Mouse (Mus musculus): ENCODE data around the gene Fbxo34. TPM values are rescaled to one million over a fixed set of nuclear protein-coding genes. Genes with fewer than 3 reads are reported as not detected.
"Not testable (repeated sequence)": the region's sequence is repeated elsewhere in the genome, so short reads cannot be mapped to it uniquely, and the experiment has no call there.

Fbxo34 gene
- polyA plus RNA-seq, 1 experiment from 2014 or later = 20.3 TPM

DNA sequence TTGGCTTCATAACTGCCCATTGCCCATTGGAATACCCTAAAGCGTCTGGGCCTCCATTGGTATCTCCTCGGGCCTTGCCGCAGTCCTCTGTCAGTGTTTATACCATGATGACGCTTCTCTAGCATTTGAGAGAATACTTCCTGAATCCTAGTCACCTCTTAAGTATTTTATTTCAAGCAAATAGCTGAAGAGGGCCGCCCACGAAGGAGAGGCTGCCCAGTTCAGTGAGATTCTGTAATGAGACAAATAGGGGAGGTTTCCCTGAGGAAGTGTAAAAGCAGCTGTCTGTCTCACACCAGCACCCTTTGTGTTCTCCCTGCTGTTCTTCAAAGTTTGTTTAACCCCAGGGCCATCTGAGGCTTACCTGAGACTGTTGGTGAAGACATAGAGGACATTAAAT, 66.5 kb downstream of the Fbxo34 start:
- DNase-seq (ENCODE audit: low spot score) = no peak

DNA sequence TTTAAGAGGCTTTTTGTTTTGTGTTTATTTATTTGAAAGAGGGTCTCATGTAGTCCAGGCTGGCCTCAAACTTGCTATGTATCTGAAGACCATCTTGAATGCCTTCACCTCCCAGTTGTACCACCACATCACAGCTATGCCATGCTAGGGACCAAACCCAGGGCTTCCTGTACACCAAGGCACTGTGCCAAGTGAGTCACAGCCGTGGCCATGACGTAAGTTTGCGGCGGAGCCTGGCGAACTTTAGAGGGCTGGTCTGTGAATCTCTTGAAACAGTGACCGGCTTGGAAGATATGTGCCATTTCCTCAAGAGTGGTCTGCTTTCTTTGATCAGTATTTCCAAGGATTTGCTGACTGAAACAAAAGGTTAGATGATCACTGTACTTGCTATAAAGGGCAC, 68.4 kb downstream of the Fbxo34 start:
- no peak for DNase-seq (ENCODE audit: low spot score)

DNA sequence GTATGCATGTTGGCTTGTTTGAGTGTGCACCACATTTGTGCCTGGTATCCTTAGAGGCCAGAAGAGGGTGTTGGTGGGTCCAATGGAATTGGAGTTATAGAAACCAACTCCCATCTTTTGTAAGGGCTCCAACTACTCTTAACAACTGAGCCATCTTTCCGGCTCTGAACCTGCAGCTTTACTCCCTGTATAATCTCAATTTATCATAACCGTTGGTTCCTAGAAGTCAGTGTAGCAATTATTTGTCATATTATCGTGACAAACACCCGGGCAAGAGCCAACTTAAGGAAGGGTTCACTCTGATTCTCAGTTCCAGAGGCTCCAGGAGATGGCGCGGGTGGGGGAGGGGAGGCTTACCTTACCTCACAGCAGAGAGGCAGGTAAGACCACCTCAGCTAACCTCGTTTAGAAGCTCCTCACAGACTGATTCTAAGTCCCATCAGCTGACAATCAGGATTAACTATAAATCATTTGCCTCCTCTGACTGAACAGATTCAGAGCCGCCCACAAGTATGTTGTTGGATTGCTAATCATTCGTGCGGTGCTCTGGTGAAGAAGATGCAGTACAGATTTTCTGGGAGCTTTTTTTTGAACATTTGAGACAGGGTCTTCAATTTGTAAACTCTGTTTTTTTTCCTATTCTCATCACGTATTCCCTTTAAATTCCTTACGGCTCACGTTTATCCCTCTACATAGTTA, 70.7 kb downstream of the Fbxo34 start:
- no peak for DNase-seq (ENCODE audit: low spot score)

DNA sequence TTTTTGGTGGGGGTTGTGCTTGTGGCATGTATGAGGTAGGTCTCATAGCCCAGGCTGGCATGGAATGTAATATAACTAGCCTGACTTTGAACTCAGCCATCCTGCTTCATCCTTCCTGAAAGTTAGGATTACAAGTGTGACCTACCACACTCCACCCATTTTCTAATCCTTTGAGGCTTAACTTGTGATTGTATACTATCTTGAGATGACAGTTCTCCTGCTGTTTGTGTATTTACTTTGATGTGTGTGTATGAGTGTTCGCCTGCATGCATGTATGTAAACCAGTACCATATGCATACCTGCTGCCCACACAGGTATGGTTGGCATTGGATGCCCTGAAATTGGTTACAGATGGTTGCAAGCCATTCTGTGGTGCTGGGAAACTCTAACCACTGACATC, 71.4 kb downstream of the Fbxo34 start:
- no peak for DNase-seq (ENCODE audit: low spot score)

DNA sequence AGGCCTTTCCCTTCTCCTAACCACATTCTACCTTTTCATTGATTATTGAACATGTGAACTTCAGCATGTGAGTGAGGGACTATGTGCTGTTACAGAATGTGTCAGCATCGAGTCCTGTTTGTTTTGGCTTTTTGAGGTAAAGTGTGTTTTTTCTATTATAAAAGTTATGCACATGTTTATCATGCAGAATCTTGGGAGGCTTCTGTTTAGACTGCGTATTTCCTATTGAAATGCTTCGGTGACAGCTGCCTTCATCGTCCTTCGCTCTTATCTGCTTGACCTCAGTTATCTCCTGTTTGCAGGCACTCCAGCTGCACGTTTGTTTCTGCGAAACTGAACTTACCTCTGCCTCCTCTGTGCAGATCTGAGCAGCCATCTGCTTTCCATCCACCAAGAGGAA, 72.1 kb downstream of the Fbxo34 start:
- DNase-seq (ENCODE audit: low spot score) = no peak

DNA sequence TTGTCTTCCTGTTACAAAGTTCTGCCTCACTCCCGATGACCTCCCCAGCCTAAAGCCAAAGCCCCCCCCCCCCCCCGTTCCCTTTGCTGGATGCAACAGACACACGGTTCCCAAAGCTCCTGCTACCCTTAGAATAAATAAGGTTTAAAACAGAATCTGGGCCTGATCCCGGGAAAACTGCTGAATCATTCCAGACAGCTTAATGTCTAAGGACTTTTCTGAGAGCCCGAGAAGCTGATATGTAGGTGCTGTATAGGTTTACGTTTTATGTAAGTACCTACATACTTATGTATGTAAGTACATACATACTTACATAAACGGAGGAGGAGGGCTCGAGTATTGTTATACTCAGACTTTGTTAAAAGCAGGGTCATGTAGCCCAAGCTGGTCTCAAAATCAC, 75.2 kb downstream of the Fbxo34 start:
- DNase-seq (ENCODE audit: low spot score) = no peak

DNA sequence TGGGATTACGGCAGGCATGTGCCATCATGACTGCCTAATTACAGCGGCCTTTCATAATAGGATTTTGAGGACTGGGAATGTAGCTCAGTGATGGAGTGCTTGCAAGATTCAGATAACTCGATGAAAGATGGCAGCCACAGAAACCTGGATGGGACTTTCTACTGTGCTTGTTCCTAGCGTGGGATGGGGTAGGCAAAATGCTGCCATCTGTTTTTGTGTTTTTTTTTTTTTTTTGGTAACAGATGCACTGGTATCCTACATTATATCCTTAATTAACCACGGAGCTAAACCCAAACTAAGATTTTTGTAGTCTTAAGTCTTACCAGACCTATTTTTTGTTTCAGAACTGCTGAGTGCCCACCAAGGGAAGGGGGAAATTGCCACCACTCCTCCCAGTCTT, 75.6 kb downstream of the Fbxo34 start:
- no peak for DNase-seq (ENCODE audit: low spot score)

DNA sequence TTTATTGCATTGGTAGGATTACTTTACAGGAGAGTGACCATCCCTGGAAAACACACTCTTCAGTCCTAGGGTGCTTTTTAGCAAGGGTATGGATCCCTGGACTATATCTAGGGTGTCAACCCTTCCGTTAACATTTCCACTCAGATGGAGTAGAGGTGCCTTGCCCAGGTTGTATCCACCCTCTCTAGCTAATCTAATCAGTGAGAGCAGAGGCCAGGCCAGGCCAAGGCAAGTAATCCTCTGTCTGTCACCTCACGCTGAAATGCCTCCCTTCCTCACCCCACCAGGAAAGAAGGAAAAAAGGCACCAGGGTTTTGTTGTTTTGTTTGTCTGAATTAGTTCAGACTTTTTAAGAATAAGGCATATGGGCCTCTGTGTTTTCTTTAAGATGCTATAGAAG, 77.6 kb downstream of the Fbxo34 start:
- no peak for DNase-seq (ENCODE audit: low spot score)

DNA sequence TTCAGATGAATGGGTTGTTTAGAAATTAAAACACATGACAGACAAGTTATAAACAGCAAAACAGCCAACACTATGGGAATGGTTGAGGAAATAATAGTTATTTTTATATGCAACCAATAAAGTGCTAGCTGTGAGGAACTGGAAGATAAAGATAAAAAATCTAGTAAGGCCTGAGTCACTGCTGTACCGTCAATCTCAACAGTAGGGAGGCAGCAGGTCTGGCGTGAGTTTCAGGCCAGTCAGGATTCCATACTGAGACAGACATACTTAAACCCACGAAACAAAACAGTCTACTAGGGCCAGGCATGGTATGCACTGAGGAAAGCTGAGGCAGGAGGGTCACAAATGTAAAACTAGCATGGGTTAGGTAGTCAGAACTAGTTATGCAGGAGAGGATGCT, 78.1 kb downstream of the Fbxo34 start:
- DNase-seq (ENCODE audit: low spot score) = no peak

DNA sequence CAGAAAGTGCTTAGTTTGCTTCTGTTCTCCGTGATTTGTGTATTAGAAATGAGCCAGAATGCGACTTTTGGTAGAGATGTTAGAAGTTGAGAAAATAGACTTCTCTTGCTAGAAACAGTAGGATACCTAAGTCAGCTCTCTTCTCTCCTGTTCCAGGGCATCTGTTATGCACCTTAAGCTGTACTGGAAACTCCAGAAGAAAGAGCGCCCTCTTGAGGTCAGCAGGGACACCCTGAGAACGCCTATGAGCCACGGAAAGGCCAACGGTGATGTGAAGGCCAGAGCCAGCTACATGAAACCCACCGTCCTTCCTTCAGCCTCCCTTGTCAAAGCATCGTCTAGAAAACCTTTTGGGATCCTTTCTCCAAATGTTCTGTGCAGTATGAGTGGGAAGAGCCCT, 78.8 kb downstream of the Fbxo34 start:
- DNase-seq (ENCODE audit: low spot score) = peak; percentile 73

DNA sequence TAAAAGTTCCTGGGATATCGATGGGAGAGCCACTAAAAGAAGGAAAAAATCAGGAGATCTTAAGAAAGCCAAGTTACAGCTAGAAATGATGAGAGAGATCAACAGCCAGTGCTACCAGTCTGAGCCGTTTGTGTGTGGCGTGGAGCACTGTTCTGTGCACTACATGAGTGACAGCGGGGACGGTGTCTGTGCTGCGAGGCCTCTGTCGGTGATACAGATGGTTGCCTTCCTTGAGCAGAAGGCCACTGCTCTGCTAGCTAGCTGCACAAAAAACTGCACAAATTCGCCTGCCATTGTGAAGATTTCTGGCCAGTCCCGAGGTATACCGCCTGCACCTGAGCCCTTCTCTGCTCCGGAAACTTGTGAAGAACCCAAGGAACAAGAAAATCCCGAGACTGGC, 79.4 kb downstream of the Fbxo34 start:
- not testable (repeated sequence) for DNase-seq (ENCODE audit: low spot score)

DNA sequence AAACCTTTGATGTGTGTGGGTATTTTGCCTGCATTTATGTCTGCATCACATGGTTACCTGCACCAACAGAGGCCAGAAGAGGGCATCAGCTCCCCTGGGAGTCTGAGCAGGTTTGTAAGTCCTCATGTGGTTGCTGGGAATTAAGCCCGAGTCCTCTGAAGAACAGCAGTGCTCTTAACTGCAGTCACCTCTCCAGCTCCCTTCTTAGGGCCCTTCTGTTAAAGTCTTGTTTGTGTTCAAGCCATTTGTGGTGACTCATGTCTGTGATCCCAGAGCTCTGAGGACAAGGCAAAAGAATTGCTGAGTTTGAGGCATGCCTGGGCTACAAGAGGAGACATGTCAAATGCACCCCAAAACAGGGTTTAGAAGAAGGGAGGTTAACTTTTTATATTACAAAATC, 82.3 kb downstream of the Fbxo34 start:
- no peak for DNase-seq (ENCODE audit: low spot score)

DNA sequence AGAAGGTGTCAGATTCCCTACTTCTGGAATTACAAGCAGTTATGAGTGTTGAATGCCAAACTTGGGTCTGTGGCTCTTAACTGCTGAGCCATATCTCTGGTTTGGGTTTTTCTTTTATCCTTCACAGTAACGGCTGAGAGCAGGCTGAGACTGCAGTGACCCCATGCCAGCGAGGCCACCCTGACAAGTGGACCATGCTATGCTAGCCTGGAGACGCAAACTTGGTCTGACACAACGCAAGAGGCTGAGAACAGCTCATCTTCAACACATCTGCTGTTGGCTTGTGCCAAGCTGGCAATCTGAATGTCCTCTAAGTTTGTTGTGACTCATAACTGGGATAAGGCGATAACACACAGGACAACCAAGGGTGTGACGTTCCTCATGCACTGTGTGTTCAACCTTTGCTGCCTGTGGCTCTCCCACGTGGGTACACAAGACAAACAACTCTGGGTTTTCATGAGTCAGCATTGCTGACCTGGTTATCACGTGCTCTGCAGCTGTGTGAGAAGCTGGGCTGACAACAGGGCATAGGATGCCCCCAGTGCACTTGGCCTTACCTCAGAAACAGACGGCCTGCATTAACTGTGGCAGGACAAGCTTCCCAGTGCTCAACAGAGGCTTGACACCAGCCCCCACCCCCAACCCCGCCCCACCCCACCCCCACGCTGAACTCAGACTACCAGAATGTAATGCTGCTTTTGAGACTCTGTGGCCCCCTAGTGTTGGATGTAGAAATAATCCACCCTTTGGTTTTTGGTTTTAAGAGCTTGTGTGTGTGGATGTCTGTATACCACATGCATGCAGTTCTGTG, 83.3 kb downstream of the Fbxo34 start:
- peak; percentile 64 for DNase-seq (ENCODE audit: low spot score)

DNA sequence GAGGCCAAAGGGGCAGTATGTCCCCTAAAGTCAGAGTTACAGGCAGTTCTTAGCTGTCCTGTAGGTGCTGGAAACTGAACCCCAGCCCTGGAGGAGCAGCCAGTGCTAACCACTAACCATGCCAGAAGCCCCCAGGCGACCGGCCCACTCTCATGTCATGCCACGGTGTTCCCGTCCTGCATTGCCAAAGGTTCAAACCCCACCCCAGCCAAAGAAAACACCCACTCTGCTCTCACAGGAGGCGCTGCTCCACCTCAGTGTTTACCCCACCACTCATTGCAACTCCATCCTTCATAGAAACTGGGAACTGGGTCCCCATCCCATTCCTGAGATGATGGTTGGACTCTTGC, 83.9 kb downstream of the Fbxo34 start:
- no peak for DNase-seq (ENCODE audit: low spot score)

DNA sequence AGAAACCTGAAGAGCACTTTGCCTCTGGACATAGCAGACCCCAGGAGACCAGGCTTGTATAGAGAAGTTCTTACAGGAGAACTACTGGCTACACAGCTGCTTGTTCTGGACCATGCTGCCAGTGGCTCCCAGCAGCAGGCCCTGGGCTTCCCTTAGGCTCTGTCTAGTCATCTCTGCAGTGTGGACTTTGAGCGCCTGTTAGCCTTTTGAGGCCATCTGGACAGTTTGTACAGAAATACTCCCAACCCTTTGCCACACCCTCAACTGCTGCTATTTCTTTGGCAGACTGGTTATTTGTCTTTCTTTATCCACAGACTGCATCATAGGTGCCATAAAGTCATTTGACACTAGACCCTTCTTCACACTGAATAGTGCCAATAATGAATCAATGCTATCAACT, 84.9 kb downstream of the Fbxo34 start:
- DNase-seq (ENCODE audit: low spot score) = no peak

DNA sequence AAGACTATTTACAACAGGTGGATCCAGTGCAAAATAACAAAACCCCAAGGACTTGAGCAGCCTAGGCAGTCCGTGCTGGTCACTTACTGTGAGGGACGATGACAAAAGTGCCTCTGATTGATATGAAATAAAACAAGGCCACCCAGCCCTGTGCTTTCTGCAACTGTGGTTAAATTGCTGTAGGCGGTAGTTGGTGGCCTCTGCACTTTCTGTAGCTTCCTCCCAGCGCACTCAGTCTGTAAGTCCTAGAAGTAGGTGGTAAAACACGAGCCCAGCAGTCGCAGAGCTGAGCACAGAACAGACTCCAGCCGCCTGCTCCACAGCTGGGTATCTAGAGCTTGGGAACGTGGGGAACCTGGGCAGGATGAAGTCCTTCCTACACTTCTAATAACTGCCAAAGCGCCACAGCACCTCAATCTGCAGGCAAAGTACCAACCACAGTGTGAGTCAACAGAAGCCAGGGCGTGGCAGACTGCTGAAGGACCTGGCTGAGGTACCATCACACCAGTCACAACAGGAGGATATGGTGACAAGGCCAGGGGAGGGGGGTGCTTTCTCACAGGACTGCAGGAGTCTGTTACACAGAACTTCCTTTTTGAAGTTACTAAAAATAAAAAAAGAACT, 91.2 kb downstream of the Fbxo34 start:
- no peak for DNase-seq (ENCODE audit: low spot score)

DNA sequence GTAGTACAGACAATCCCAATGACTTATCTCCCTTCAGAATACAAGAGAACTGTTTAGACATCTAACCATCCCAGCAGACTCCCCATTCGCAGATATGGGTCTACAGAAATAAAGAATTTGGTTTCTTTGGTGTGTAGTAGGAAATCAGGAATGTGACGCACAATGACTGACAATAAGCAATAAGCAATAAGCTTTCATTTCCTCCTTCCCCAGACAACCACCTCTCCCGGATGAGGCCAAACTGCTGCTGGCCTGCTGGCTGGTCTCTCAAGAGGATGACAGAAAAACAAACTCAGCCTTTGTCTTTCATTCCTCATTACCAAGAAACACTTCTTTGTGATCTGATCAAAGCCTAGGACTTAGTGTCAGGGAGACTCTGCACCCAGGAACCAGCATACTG, 92.1 kb downstream of the Fbxo34 start:
- DNase-seq (ENCODE audit: low spot score) = no peak

DNA sequence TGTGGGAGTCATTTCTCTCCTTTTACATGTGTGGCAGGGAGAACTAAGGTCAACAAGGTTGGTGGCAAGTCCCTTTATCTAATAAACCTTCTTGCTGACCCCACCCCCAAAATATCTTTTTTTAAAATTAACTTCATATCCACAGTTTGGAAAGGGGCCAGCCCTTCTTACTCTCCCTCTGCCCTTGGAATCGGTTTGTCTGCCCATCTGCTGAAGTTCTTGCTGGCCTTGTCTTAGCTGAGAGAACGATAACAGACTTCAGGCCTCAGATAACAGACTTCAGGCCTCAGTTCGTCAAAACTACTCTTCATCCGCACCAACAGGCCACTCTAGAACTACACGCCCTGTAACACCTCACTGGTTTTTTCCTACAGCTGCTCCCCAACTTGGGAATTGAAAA, 94.1 kb downstream of the Fbxo34 start:
- no peak for DNase-seq (ENCODE audit: low spot score)

DNA sequence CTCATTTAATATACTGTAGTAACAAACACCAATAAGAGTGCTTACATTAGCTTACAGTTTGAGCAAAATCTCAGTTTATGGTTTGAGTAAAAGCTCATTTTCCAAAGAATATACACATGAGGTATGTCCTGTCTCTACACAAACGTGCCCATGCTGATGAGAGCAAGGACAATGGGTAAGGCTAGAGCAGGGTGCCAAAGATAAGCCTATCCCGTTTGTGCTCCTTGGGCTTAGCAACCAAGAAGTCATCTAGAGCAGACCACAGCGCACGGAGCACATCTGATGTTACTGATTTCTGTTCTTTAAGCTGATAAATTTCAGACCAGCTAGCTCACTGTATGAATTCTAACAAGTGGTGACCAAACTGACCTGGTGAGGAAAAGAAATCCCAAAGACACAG, 94.7 kb downstream of the Fbxo34 start:
- no peak for DNase-seq (ENCODE audit: low spot score)

DNA sequence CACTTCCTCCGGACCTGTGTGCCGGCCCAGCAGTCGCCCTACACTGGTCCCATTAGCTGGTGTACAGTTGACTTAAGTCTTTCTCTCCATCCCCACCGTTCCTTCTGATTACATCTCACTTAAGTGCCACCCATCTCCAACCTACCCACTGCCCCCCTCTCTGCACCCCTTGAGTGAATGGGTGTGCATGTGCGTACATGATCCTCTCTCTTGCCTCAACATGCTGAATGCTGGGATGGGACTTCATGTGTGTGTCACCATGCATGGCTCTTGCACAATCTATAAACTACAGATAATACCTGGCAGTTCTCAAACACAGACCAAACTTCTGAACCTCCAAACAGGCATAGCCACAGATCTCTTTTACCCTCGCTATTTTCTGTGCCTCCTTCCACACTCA, 101.4 kb downstream of the Fbxo34 start:
- no peak for DNase-seq (ENCODE audit: low spot score)

DNA sequence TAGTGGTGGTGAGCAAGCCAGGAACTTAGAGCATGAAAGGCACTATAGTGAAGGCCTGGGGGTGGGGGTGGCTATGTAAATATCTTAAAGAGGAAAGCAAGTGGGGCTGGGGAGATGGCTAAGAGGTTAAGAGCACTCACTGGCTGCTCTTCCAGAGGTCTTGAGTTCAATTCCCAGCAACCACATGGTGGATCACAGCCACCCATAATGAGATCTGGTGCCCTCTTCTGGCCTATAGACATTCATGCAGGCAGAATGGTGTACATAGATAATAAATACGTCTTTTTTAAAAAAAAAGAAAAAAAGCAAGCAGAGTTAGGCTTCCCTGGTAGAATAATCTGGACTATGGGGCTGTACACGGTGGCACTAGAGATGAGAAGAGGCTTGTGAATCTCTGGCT, 103.2 kb downstream of the Fbxo34 start:
- no peak for DNase-seq (ENCODE audit: low spot score)

DNA sequence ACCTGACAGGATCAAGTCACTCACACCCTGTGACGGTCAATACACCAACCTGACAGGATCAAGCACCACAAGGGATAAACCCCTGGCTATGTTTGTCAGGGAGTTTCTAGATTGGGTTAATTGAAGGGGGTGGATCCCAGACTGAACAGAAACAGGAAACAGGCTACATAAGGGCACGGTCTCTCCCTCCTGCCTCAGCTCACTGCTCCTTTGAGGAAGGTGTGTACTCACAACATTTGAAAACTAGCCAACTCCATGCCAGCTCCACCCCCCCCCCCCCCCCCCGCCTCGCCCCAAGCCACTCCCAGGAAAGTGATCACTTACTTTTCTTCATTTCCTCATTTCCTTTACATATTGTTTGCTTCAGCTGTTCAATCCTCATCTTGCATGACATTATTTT, 104.0 kb downstream of the Fbxo34 start:
- DNase-seq (ENCODE audit: low spot score) = no peak

DNA sequence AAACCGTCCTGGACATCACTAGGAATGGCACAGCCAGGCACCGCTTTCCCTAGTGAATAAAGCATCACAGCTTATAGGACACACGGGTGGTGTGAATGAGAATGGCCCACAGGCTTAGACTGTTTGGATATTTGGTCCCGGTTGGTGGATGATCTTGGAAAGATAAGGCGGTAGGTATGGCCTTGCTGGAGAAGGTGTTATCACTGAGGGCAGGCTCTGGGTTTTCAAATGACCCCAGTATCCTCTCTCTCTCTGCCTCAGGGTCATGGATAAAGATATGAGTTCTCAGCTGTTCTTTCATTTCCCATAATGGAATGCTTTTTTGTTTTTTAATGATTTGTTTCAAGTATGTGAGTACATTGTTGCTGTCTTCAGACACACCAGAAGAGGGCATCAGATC, 105.0 kb downstream of the Fbxo34 start:
- no peak for DNase-seq (ENCODE audit: low spot score)

Measured in thymus, postnatal 0 days (tissue).